In the genomic region with DNA sequence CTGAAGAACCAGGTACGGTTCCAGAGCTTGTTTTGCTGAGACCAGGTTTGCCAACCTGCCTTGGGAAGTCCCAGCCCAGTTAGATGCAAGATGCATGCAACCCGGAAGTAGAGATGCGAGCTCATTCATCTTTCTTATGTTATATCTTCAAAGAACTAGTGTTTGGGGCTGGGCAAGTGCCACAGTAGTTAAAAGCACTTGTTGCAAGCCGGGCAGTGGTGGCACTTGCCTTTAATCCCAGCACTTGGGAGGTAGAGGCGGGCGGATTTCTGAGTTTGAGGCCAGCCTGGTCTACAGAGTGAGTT, we compare ENCODE assay signal across 32 mouse cellular contexts. TPM values are rescaled to one million over a fixed set of nuclear protein-coding genes. Genes with fewer than 3 reads are reported as not detected.
DNase-seq lines count a peak whose midpoint lies in the region; ATAC-seq and TF ChIP-seq lines count a peak whose summit lies in the region.
"Had no signal": no experiment of that assay in that cellular context is flagged by ENCODE, and none has a peak within 500 bp of the region (broad histone marks: within the 10 kb centered on the region; RNA-seq: fewer than 3 reads in every experiment).

No protein-coding gene starts in this region.

- 0 out of 2 replicates have a peak overlapping the region, but pooled peaks have one; percentile 8 for H3K4me2 ChIP-seq in CH12.LX (ENCODE audit: insufficient read depth, low read depth, poor library complexity, severe bottlenecking)
- H3K4me2 ChIP-seq in intestine, embryonic 15.5 days (replicated peaks), result no peak overlapping the region
- H3K4me2 ChIP-seq: embryonic facial prominence, embryonic 12.5 days; embryonic facial prominence, embryonic 15.5 days; heart, embryonic 11.5 days; hindbrain, embryonic 12.5 days had no signal

- peak overlapping the region; percentile 97 for H3K27ac ChIP-seq in CH12.LX (ENCODE audit: insufficient read depth, low read depth)
- H3K27ac ChIP-seq in intestine, embryonic 15.5 days, result no peak overlapping the region
- H3K27ac ChIP-seq: embryonic facial prominence, embryonic 12.5 days; embryonic facial prominence, embryonic 15.5 days; gastrocnemius, adult 2 months; heart, adult 2 months; hindbrain, embryonic 12.5 days had no signal

- peaks cover 32 to 69% of the 10 kb centered on the region in 2 experiments for H3K36me3 ChIP-seq in CH12.LX (replicated peaks in 1 of 2; ENCODE audit: control insufficient read depth in 1 of 2, insufficient read depth in 1 of 2, low read length in 1 of 2)
- H3K36me3 ChIP-seq in intestine, embryonic 15.5 days, result no peaks in the 10 kb centered on the region
- H3K36me3 ChIP-seq: embryonic facial prominence, embryonic 12.5 days; embryonic facial prominence, embryonic 15.5 days; hindbrain, embryonic 12.5 days had no signal

- H3K9ac ChIP-seq in CH12.LX (ENCODE audit: insufficient read depth, low read depth), result no peak overlapping the region
- H3K9ac ChIP-seq in intestine, embryonic 15.5 days, result no peak overlapping the region
- H3K9ac ChIP-seq: embryonic facial prominence, embryonic 12.5 days; embryonic facial prominence, embryonic 15.5 days; forebrain, postnatal 0 days; hindbrain, embryonic 12.5 days had no signal

- H3K79me2 ChIP-seq in CH12.LX (replicated peaks; ENCODE audit: control insufficient read depth, extremely low read depth, insufficient read depth, poor library complexity, severe bottlenecking), result peaks cover 25% of the 10 kb centered on the region

- TF ChIP-seq EP300 in CH12.LX (IDR thresholded peaks at IDR 0.05; ENCODE audit: low read length), result no peak

- in situ Hi-C loops in CH12.LX (cut with MboI; ENCODE audit: low pct_ligation_motif_present, low pct_unique_long_range_greater_than_20kb, low sequenced_read_pairs), result loop anchor here (5.0 to 25.0 kb wide), 2 partner anchors 36 to 504 kb away; a partner anchor contains a TSS

- H3K4me3 ChIP-seq in CH12.LX (replicated peaks in 1 of 3; ENCODE audit: low read depth in 2 of 3, low read length in 2 of 3, poor library complexity in 1 of 3), result peak overlapping the region in 1 of 3 experiments; percentile 11
- H3K4me3 ChIP-seq in intestine, embryonic 15.5 days (replicated peaks), result no peak overlapping the region
- H3K4me3 ChIP-seq: embryonic facial prominence, embryonic 12.5 days; embryonic facial prominence, embryonic 15.5 days; gastrocnemius, adult 2 months; heart, adult 2 months; hindbrain, embryonic 12.5 days had no signal

- no peaks in the 10 kb centered on the region for H3K9me3 ChIP-seq in CH12.LX (replicated peaks; ENCODE audit: low read length)
- H3K9me3 ChIP-seq in intestine, embryonic 15.5 days, result no peaks in the 10 kb centered on the region
- H3K9me3 ChIP-seq: embryonic facial prominence, embryonic 12.5 days; embryonic facial prominence, embryonic 15.5 days; hindbrain, embryonic 12.5 days had no signal

- peak; percentile 27 for ATAC-seq in inflammation-experienced regulatory T-cells, adult 6 months
- no peak for ATAC-seq in intestine, embryonic 15.5 days
- ATAC-seq: forebrain, embryonic 14.5 days; forebrain, postnatal 0 days; hindbrain, embryonic 16.5 days had no signal

- no peak for TF ChIP-seq RAD21 in CH12.LX (IDR thresholded peaks at IDR 0.05; ENCODE audit: low read depth, low read length)

- TF ChIP-seq CTCF in CH12.LX (conservative IDR thresholded peaks at IDR 0.05 in 1 of 2, IDR thresholded peaks at IDR 0.05 in 1 of 2; ENCODE audit: low read depth in 2 of 2, low read length in 2 of 2), result no peak

- no peaks in the 10 kb centered on the region for H3K27me3 ChIP-seq in CH12.LX (replicated peaks)
- no peaks in the 10 kb centered on the region for H3K27me3 ChIP-seq in intestine, embryonic 15.5 days (replicated peaks)
- H3K27me3 ChIP-seq: embryonic facial prominence, embryonic 12.5 days; embryonic facial prominence, embryonic 15.5 days had no signal

- DNase-seq in CD4-positive, CD25-positive, alpha-beta regulatory T cell, adult 2 months (ENCODE audit: low read depth, low spot score), result peak; percentile 69
- DNase-seq in CH12.LX (ENCODE audit: extremely low read depth), result no peak
- no peak for DNase-seq in gastrocnemius, postnatal 4 days (ENCODE audit: low spot score in 2 of 2)
- no peak for DNase-seq in gastrocnemius, adult 8-10 months (ENCODE audit: low spot score in 2 of 2)
- DNase-seq: adrenal gland, postnatal 10 days; adrenal gland, postnatal 36 days; cerebellum, adult 18-20 months; cerebellum, adult 9-10 months; cerebellum, postnatal 14 days; forebrain, postnatal 0 days; gastrocnemius, postnatal 25 days; heart, adult 2 months; kidney, adult 18-20 months had no signal

- peaks cover 10 to 56% of the 10 kb centered on the region in 2 experiments for H3K4me1 ChIP-seq in CH12.LX (ENCODE audit: control insufficient read depth in 1 of 2, insufficient read depth in 2 of 2)
- H3K4me1 ChIP-seq in intestine, embryonic 15.5 days (replicated peaks), result 0 out of 2 replicates have a peak, but pooled peaks cover 3% of the 10 kb centered on the region
- H3K4me1 ChIP-seq: embryonic facial prominence, embryonic 12.5 days; embryonic facial prominence, embryonic 15.5 days; hindbrain, embryonic 12.5 days had no signal

- dilution Hi-C loops in CH12.LX (cut with MboI; ENCODE audit: extremely low pct_ligation_motif_present, extremely low pct_unique_long_range_greater_than_20kb, low sequenced_read_pairs), result no loop called here

- 82% methylated on average over 6 of the region's 6 CpGs for WGBS in intestine, embryonic 15.5 days

- peak; percentile 6; the same call in 1 of the 2 replicates for TF ChIP-seq POLR2A in CH12.LX (IDR thresholded peaks at IDR 0.05; ENCODE audit: low read depth, low read length)

TF ChIP-seq in CH12.LX, 34 proteins besides CTCF, POLR2A, EP300 and RAD21:
- TF ChIP-seq RCOR1 (conservative IDR thresholded peaks at IDR 0.05; ENCODE audit: low read depth, low read length) (no peak), ELF1 (IDR thresholded peaks at IDR 0.05; ENCODE audit: low read depth, low read length) (peak; percentile 82)

RNA-seq across cellular contexts. Expression of a gene that starts 3.7 kb away (rescaled TPM):
- total RNA-seq in CH12.LX (2012; rRNA removed) (2,306 and 3,109 TPM in 2 replicates), CH12.LX (2014; rRNA removed) (4,323 and 5,448 TPM in 2 replicates)
- 1,849 and 1,886 TPM in 2 replicates for polyA plus RNA-seq in CH12.LX (2012; ENCODE audit: insufficient read length, low read depth)
- 1,000 to 10,000 TPM; 2,728 to 3,832 (median 3,666) TPM for polyA plus RNA-seq in inflammation-experienced regulatory T-cells, adult 6 months (2017; shearing (Covaris generic))
- 27.0 and 29.7 TPM in 2 replicates for polyA plus RNA-seq in intestine, embryonic 15.5 days (2015; fragmentation: Nextera tagmentation; extraction: Ambion mirVana)
- total RNA-seq in gastrocnemius, postnatal 4 days (2021), result 1 to 10 TPM; 2.4 to 2.7 TPM
- under 1 TPM in 1 of 4 experiments, not detected in 3; 0.85 TPM for total RNA-seq in gastrocnemius, adult 8-10 months (2022)
- polyA plus RNA-seq: C2C12 had no signal

RNA-seq across cellular contexts. Expression of a gene that starts 11.2 kb away (rescaled TPM):
- total RNA-seq in CH12.LX (2012; rRNA removed), result 12.3 and 18.8 TPM in 2 replicates
- total RNA-seq in CH12.LX (2014; rRNA removed), result 6.0 and 6.6 TPM in 2 replicates
- 35.9 and 38.8 TPM in 2 replicates for polyA plus RNA-seq in CH12.LX (2012; ENCODE audit: insufficient read length, low read depth)
- 10 to 100 TPM; 36.2 to 54.5 (median 36.5) TPM for polyA plus RNA-seq in inflammation-experienced regulatory T-cells, adult 6 months (2017; shearing (Covaris generic))
- 4.4 and 6.0 TPM in 2 replicates for polyA plus RNA-seq in intestine, embryonic 15.5 days (2015; fragmentation: Nextera tagmentation; extraction: Ambion mirVana)
- 1 to 10 TPM; 3.2 to 3.7 TPM for total RNA-seq in gastrocnemius, postnatal 4 days (2021)
- 1 to 10 TPM; 1.0 to 2.3 (median 1.9) TPM for total RNA-seq in gastrocnemius, adult 8-10 months (2022)

RNA-seq across cellular contexts. Expression of a gene that starts 30.6 kb away (rescaled TPM):
- total RNA-seq in CH12.LX (2012; rRNA removed) (9.2 and 10.6 TPM in 2 replicates), CH12.LX (2014; rRNA removed) (3.0 and 3.6 TPM in 2 replicates)
- polyA plus RNA-seq in CH12.LX (2012; ENCODE audit: insufficient read length, low read depth), result 15.6 and 15.9 TPM in 2 replicates
- polyA plus RNA-seq in inflammation-experienced regulatory T-cells, adult 6 months (2017; shearing (Covaris generic)), result 10 to 100 TPM; 10.8 to 23.3 (median 14.1) TPM
- polyA plus RNA-seq in intestine, embryonic 15.5 days (2015; fragmentation: Nextera tagmentation; extraction: Ambion mirVana), result 14.9 and 16.6 TPM in 2 replicates
- total RNA-seq in gastrocnemius, postnatal 4 days (2021), result under 1 TPM in 1 of 2 experiments, not detected in 1; 0.54 TPM
- total RNA-seq in gastrocnemius, adult 8-10 months (2022), result not detected
- total RNA-seq: adrenal gland, postnatal 36 days; gastrocnemius, adult 2 months; gastrocnemius, postnatal 25 days; heart, adult 2 months; heart, postnatal 25 days had no signal
- polyA plus RNA-seq: C2C12; heart, postnatal 0 days had no signal

RNA-seq across cellular contexts. Expression of a gene that starts 37.4 kb away (rescaled TPM):
- 151 and 153 TPM in 2 replicates for total RNA-seq in CH12.LX (2012; rRNA removed)
- 104 and 128 TPM in 2 replicates for total RNA-seq in CH12.LX (2014; rRNA removed)
- polyA plus RNA-seq in CH12.LX (2012; ENCODE audit: insufficient read length, low read depth), result 289 and 362 TPM in 2 replicates
- 1,000 to 10,000 TPM in 2 of 3 experiments, 100 to 1,000 TPM in 1; 884 to 1,358 (median 1,179) TPM for polyA plus RNA-seq in inflammation-experienced regulatory T-cells, adult 6 months (2017; shearing (Covaris generic))
- 362 and 375 TPM in 2 replicates for polyA plus RNA-seq in intestine, embryonic 15.5 days (2015; fragmentation: Nextera tagmentation; extraction: Ambion mirVana)
- 10 to 100 TPM; 72.4 to 83.6 TPM for total RNA-seq in gastrocnemius, postnatal 4 days (2021)
- total RNA-seq in gastrocnemius, adult 8-10 months (2022), result 10 to 100 TPM in 3 of 4 experiments, 1 to 10 TPM in 1; 9.0 to 16.5 (median 13.4) TPM

RNA-seq across cellular contexts. Expression of a gene that starts 37.5 kb away (rescaled TPM):
- total RNA-seq in CH12.LX (2012; rRNA removed) (not detected in 2 replicates), CH12.LX (2014; rRNA removed) (not detected in 2 replicates)
- polyA plus RNA-seq in CH12.LX (2012; ENCODE audit: insufficient read length, low read depth), result 0.16 TPM in 1 of 2 replicates, not detected in the other
- 1 to 10 TPM in 1 of 3 experiments, under 1 TPM in 2; 0.80 to 1.1 (median 0.94) TPM for polyA plus RNA-seq in inflammation-experienced regulatory T-cells, adult 6 months (2017; shearing (Covaris generic))
- polyA plus RNA-seq in intestine, embryonic 15.5 days (2015; fragmentation: Nextera tagmentation; extraction: Ambion mirVana), result not detected in 2 replicates
- under 1 TPM in 1 of 2 experiments, not detected in 1; 0.23 TPM for total RNA-seq in gastrocnemius, postnatal 4 days (2021)
- total RNA-seq in gastrocnemius, adult 8-10 months (2022), result not detected
- total RNA-seq: adrenal gland, postnatal 36 days; ES-E14; forebrain, postnatal 0 days; gastrocnemius, adult 2 months; gastrocnemius, postnatal 25 days; granulocyte monocyte progenitor cell, adult 5-6 weeks; heart, adult 2 months; heart, postnatal 25 days; hematopoietic stem cell, adult 5-6 weeks had no signal
- polyA plus RNA-seq: C2C12; embryonic facial prominence, embryonic 12.5 days; embryonic facial prominence, embryonic 15.5 days; forebrain, embryonic 11.5 days; forebrain, embryonic 14.5 days; forebrain, postnatal 0 days; frontal cortex, adult 2 months; heart, adult 2 months; heart, embryonic 11.5 days; heart, embryonic 14.5 days; heart, postnatal 0 days; hindbrain, embryonic 12.5 days; hindbrain, embryonic 16.5 days; intestine, embryonic 14.5 days had no signal

Comparison
In these comparisons a context has a peak if more than half of its experiments do, and no peak if none do; other contexts are left out.
1. RNA of a gene that starts 3.7 kb away (total RNA-seq): 2,306 to 5,448 TPM in CH12.LX; 2.4 to 2.7 TPM in gastrocnemius, postnatal 4 days and 0.85 TPM in gastrocnemius, adult 8-10 months; every median in the first group is over 100 times any median in the second.